Mouse (Mus musculus) thymus, adult 2 months (tissue): ENCODE measurements around the gene Kctd7. TPM values are rescaled to one million over a fixed set of nuclear protein-coding genes. Genes with fewer than 3 reads are reported as not detected.

ENCODE experiments used
- DNase-seq: peaks from one replicate; pipeline ENCODE4 v3.0.0; 2021
- H3K27ac ChIP-seq: fragments of 200-500 bp; 2 replicates; pipeline ENCODE4 v1.5.1; 2012; ENCODE audit warnings: low read length, control low read depth; ENCODE audit not compliant: control insufficient read depth, insufficient read depth
- H3K27me3 ChIP-seq: fragments of 200-500 bp; 2 replicates; pipeline ENCODE4 v1.6.1; 2012; ENCODE audit warnings: mild to moderate bottlenecking, low read length, moderate library complexity, mixed read lengths; ENCODE audit not compliant: control insufficient read depth, insufficient read depth
- H3K36me3 ChIP-seq: fragments of 200-500 bp; 2 replicates; pipeline ENCODE4 v1.6.1; 2012; ENCODE audit warnings: mild to moderate bottlenecking, low read length, moderate library complexity; ENCODE audit not compliant: control insufficient read depth, insufficient read depth
- H3K4me1 ChIP-seq: fragments of 200-500 bp; replicated peaks from 2 replicates; pipeline ENCODE4 v1.6.1; 2012; ENCODE audit warnings: low read length; ENCODE audit not compliant: control insufficient read depth, insufficient read depth
- H3K4me3 ChIP-seq: fragments of 200-500 bp; 2 replicates; pipeline ENCODE4 v1.5.1; 2012; ENCODE audit warnings: mild to moderate bottlenecking, low read length, control low read depth, moderate library complexity; ENCODE audit not compliant: control insufficient read depth, insufficient read depth
- CTCF ChIP-seq: fragments of 200-500 bp; IDR thresholded peaks from 2 replicates; pipeline ENCODE4 v1.5.1; 2012; ENCODE audit warnings: mild to moderate bottlenecking, control low read depth, low read length, moderate library complexity, borderline replicate concordance; ENCODE audit not compliant: control insufficient read depth, poor library complexity, insufficient read depth; ENCODE audit errors: extremely low read depth
- POLR2A ChIP-seq: fragments of 200-500 bp; IDR thresholded peaks from 2 replicates; pipeline ENCODE4 v1.6.1; 2012; ENCODE audit warnings: mild to moderate bottlenecking, low read length, control low read depth, moderate library complexity; ENCODE audit not compliant: control insufficient read depth, poor library complexity, insufficient read depth; ENCODE audit errors: extremely low read depth
- WGBS: fragments of 180-500 bp; shearing (Covaris S2); methylation state at CpG from one replicate; pipeline ENCODE4 v1.1.7; 2018; 5-methylcytosine and 5-hydroxymethylcytosine counted together
- polyA plus RNA-seq: library from polyadenylated mRNA; depleted of rRNA; stranded (reverse); fragments of >200 nt; gene quantifications from 2 replicates; pipeline ENCODE4 v1.2.3, GENCODE M21; 2012

Kctd7 gene
- polyA plus RNA-seq, 1 experiment, result 6.9 TPM

GRCm38 (mm10) chr5:130184193-130184856, 39.7 kb downstream of the Kctd7 start:
- Histone ChIP-seq H3K36me3 (peaks cover 3% of the 10 kb centered on the region; the same call in 1 of the 2 replicates), H3K4me1 (no peaks in the 10 kb centered on the region), H3K27me3 (no peaks in the 10 kb centered on the region), H3K4me3 (no peak overlapping the region), H3K27ac (no peak overlapping the region)
- no peak for TF ChIP-seq POLR2A
- no peak for TF ChIP-seq CTCF
- 94% methylated on average over 9 of the region's 9 CpGs for WGBS
- no peak for DNase-seq

DNA sequence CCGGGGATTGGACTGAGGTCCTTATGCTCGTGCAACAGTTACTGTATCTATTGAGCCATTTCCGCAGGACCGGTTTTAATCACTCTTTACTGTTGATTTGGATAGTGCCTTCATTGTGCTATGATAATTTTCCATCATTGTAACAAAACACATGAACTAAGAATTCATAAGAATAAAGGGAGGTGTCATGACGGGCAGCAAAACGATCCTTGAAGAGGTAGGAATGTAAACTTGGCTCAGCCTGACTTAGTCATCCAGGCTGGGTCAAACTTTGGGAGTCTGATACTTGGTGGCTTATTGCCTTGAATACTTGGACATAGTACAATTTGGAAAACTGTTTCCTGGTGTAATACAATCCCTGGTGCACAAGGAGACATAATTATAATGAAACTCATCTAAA, 40.7 kb downstream of the Kctd7 start:
- DNase-seq, result no peak
- TF ChIP-seq POLR2A, result no peak
- no peak for TF ChIP-seq CTCF
- no peaks in the 10 kb centered on the region for H3K4me1 ChIP-seq
- 90% methylated on average over 6 of the region's 6 CpGs for WGBS
- no peak overlapping the region for H3K27ac ChIP-seq
- H3K27me3 ChIP-seq, result no peaks in the 10 kb centered on the region
- peaks cover 3% of the 10 kb centered on the region; the same call in 1 of the 2 replicates for H3K36me3 ChIP-seq
- no peak overlapping the region for H3K4me3 ChIP-seq

DNA sequence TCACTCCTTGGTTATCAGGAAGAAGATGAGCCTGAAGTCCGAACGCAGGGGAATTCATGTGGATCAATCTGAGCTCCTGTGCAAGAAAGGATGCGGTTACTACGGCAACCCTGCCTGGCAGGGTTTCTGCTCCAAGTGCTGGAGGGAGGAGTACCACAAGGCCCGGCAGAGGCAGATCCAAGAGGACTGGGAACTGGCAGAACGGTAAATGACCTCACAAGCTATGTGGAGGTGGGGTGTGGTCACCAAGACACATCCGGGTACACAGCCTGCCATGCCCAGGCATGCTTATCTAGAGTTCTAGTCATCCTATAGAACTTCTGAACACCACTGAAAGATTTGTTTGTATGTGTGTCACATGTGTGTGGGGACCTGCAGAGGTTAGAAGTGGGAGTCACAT, 42.7 kb downstream of the Kctd7 start:
- TF ChIP-seq CTCF (no peak), POLR2A (no peak)
- Histone ChIP-seq H3K27ac (no peak overlapping the region), H3K27me3 (no peaks in the 10 kb centered on the region), H3K4me3 (no peak overlapping the region), H3K36me3 (peaks cover 6% of the 10 kb centered on the region), H3K4me1 (peaks cover 2% of the 10 kb centered on the region; the same call in 1 of the 2 replicates)
- WGBS, result 95% methylated on average over 7 of the region's 7 CpGs
- DNase-seq, result no peak

- H3K36me3 ChIP-seq, result peaks cover 6% of the 10 kb centered on the region
- 97% methylated on average over 6 of the region's 6 CpGs for WGBS
- no peaks in the 10 kb centered on the region for H3K27me3 ChIP-seq
- no peak overlapping the region for H3K27ac ChIP-seq
- H3K4me3 ChIP-seq, result no peak overlapping the region
- TF ChIP-seq CTCF, result no peak
- no peak for TF ChIP-seq POLR2A
- no peak for DNase-seq
- peaks cover 2% of the 10 kb centered on the region; the same call in 1 of the 2 replicates for H3K4me1 ChIP-seq
Observed at GRCm38 (mm10) chr5:130190909-130191308, 46.2 kb downstream of the Kctd7 start.

GRCm38 (mm10) chr5:130191865-130192264, 47.2 kb downstream of the Kctd7 start:
- DNase-seq, result no peak
- H3K4me1 ChIP-seq, result peaks cover 2% of the 10 kb centered on the region; the same call in 1 of the 2 replicates
- H3K36me3 ChIP-seq, result peaks cover 6% of the 10 kb centered on the region
- H3K4me3 ChIP-seq, result no peak overlapping the region
- no peak overlapping the region for H3K27ac ChIP-seq
- WGBS, result 98% methylated on average over 6 of the region's 6 CpGs
- TF ChIP-seq POLR2A (no peak), CTCF (no peak)
- no peaks in the 10 kb centered on the region for H3K27me3 ChIP-seq

GRCm38 (mm10) chr5:130192356-130192944, 47.8 kb downstream of the Kctd7 start:
- Histone ChIP-seq H3K4me3 (no peak overlapping the region), H3K36me3 (peaks cover 6% of the 10 kb centered on the region), H3K27ac (no peak overlapping the region), H3K4me1 (peaks cover 2% of the 10 kb centered on the region; the same call in 1 of the 2 replicates), H3K27me3 (no peaks in the 10 kb centered on the region)
- DNase-seq, result no peak
- TF ChIP-seq POLR2A, result no peak
- no peak for TF ChIP-seq CTCF
- 97% methylated on average over 2 of the region's 2 CpGs for WGBS
